Mouse (Mus musculus): ENCODE measurements around the gene Umod.

DNA sequence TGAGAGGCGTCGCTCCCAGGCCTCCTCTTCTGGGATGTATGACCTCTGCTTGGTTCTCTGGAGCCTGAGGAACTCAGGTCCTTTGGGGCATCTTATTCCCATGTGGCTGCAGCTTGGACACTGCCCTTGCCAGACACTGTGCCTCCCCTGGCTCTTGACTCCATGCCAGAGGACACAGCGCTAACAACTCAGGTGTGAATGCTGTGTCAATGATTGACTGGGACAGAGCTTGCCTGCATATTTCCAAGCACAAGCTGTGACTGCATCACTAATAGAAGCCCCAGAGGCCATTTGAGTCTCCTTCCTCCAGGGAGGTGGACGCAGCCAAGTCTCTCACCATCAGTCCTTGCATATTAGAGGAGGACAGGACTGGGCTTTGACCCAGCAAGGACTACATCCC is 32.1 kb upstream of the Umod start:
- TF ChIP-seq POLR2A (IDR thresholded peaks at IDR 0.05; ENCODE audit: low read depth, low read length), result no peak
- TF ChIP-seq CTCF (conservative IDR thresholded peaks at IDR 0.05; ENCODE audit: insufficient read depth, insufficient read length, low read depth, low read length), result no peak

Measured in kidney, adult 2 months (tissue).